Mouse (Mus musculus): ENCODE results near the gene Snrk. TPM values are rescaled to one million over a fixed set of nuclear protein-coding genes. Genes with fewer than 3 reads are reported as not detected.
"Not testable (repeated sequence)": the region's sequence is repeated elsewhere in the genome, so short reads cannot be mapped to it uniquely, and the experiment has no call there.

Gene Snrk
- total RNA-seq, 1 experiment from 2014 or later = 72.7 TPM

- not testable (repeated sequence) for ATAC-seq (replicated peaks; ENCODE audit: insufficient number of reproducible peaks, low FRiP score, low TSS enrichment, poor library complexity, severe bottlenecking)
Observed at GRCm38 (mm10) chr9:122167719-122168118, 50.7 kb downstream of the Snrk start.

- no peak for ATAC-seq (replicated peaks; ENCODE audit: insufficient number of reproducible peaks, low FRiP score, low TSS enrichment, poor library complexity, severe bottlenecking)
Observed at GRCm38 (mm10) chr9:122169901-122170300, 52.8 kb downstream of the Snrk start.

GRCm38 (mm10) chr9:122172612-122173186 lies 55.6 kb downstream of the Snrk start:
- ATAC-seq (replicated peaks; ENCODE audit: insufficient number of reproducible peaks, low FRiP score, low TSS enrichment, poor library complexity, severe bottlenecking) = no peak

GRCm38 (mm10) chr9:122173405-122174233 lies 56.6 kb downstream of the Snrk start:
- no peak for ATAC-seq (replicated peaks; ENCODE audit: insufficient number of reproducible peaks, low FRiP score, low TSS enrichment, poor library complexity, severe bottlenecking)

- no peak for ATAC-seq (replicated peaks; ENCODE audit: insufficient number of reproducible peaks, low FRiP score, low TSS enrichment, poor library complexity, severe bottlenecking)
Observed at GRCm38 (mm10) chr9:122174723-122175122, 57.7 kb downstream of the Snrk start.

GRCm38 (mm10) chr9:122177256-122178220 lies 60.5 kb downstream of the Snrk start:
- no peak for ATAC-seq (replicated peaks; ENCODE audit: insufficient number of reproducible peaks, low FRiP score, low TSS enrichment, poor library complexity, severe bottlenecking)

GRCm38 (mm10) chr9:122178427-122178826 lies 61.4 kb downstream of the Snrk start:
- no peak for ATAC-seq (replicated peaks; ENCODE audit: insufficient number of reproducible peaks, low FRiP score, low TSS enrichment, poor library complexity, severe bottlenecking)

GRCm38 (mm10) chr9:122180105-122180504 lies 63.0 kb downstream of the Snrk start:
- no peak for ATAC-seq (replicated peaks; ENCODE audit: insufficient number of reproducible peaks, low FRiP score, low TSS enrichment, poor library complexity, severe bottlenecking)

GRCm38 (mm10) chr9:122183074-122183473 lies 66.0 kb downstream of the Snrk start:
- no peak for ATAC-seq (replicated peaks; ENCODE audit: insufficient number of reproducible peaks, low FRiP score, low TSS enrichment, poor library complexity, severe bottlenecking)

GRCm38 (mm10) chr9:122184329-122184728 lies 67.3 kb downstream of the Snrk start:
- ATAC-seq (replicated peaks; ENCODE audit: insufficient number of reproducible peaks, low FRiP score, low TSS enrichment, poor library complexity, severe bottlenecking) = no peak

- ATAC-seq (replicated peaks; ENCODE audit: insufficient number of reproducible peaks, low FRiP score, low TSS enrichment, poor library complexity, severe bottlenecking) = no peak
Observed at GRCm38 (mm10) chr9:122185061-122185460, 68.0 kb downstream of the Snrk start.

GRCm38 (mm10) chr9:122185953-122186352 lies 68.9 kb downstream of the Snrk start:
- ATAC-seq (replicated peaks; ENCODE audit: insufficient number of reproducible peaks, low FRiP score, low TSS enrichment, poor library complexity, severe bottlenecking) = no peak

GRCm38 (mm10) chr9:122186643-122187226 lies 69.7 kb downstream of the Snrk start:
- no peak for ATAC-seq (replicated peaks; ENCODE audit: insufficient number of reproducible peaks, low FRiP score, low TSS enrichment, poor library complexity, severe bottlenecking)

GRCm38 (mm10) chr9:122187451-122187921 lies 70.4 kb downstream of the Snrk start:
- ATAC-seq (replicated peaks; ENCODE audit: insufficient number of reproducible peaks, low FRiP score, low TSS enrichment, poor library complexity, severe bottlenecking) = no peak

GRCm38 (mm10) chr9:122188724-122189123 lies 71.7 kb downstream of the Snrk start:
- peak; percentile 55; the same call in 1 of the 2 replicates for ATAC-seq (replicated peaks; ENCODE audit: insufficient number of reproducible peaks, low FRiP score, low TSS enrichment, poor library complexity, severe bottlenecking)

- ATAC-seq (replicated peaks; ENCODE audit: insufficient number of reproducible peaks, low FRiP score, low TSS enrichment, poor library complexity, severe bottlenecking) = no peak
Observed at GRCm38 (mm10) chr9:122193361-122193760, 76.3 kb downstream of the Snrk start.

GRCm38 (mm10) chr9:122193823-122194222 lies 76.8 kb downstream of the Snrk start:
- ATAC-seq (replicated peaks; ENCODE audit: insufficient number of reproducible peaks, low FRiP score, low TSS enrichment, poor library complexity, severe bottlenecking) = no peak

- no peak for ATAC-seq (replicated peaks; ENCODE audit: insufficient number of reproducible peaks, low FRiP score, low TSS enrichment, poor library complexity, severe bottlenecking)
Observed at GRCm38 (mm10) chr9:122195042-122195682, 78.1 kb downstream of the Snrk start.

Data from monocyte, adult 5-6 weeks (primary cell).